Mouse (Mus musculus) adipose tissue, adult 10 weeks (tissue): Measurements from ENCODE around the gene Gdf1. TPM values are rescaled to one million over a fixed set of nuclear protein-coding genes. Genes with fewer than 3 reads are reported as not detected.

Experiments
- polyA plus RNA-seq: library from polyadenylated mRNA; stranded (reverse); fragments of 350-450 nt; fragmentation: Illumina TruSeq; extraction: RNeasy Lipid Tissue Mini Kit (QIAGEN cat#74804); gene quantifications from one replicate; pipeline ENCODE4 v1.2.3, GENCODE M21; 2014; ENCODE audit warnings: low read depth, low replicate concordance

Gdf1 gene
- polyA plus RNA-seq, result 0.31 TPM

GRCm38 (mm10) chr8:70329124-70329834 is at the start of gene Gdf1:
Gene Gdf1, plus strand, starts transcription at chr8:70329817.

GRCm38 (mm10) chr8:70282603-70283135 is 46.9 kb upstream of the Gdf1 start, which contains the start of gene Homer3:
Gene Homer3, plus strand, starts transcription at chr8:70282827.

GRCm38 (mm10) chr8:70302358-70302890 is 27.2 kb upstream of the Gdf1 start, which contains the start of the genes Ddx49 and Cope:
Gene Ddx49, minus strand, starts transcription at chr8:70302489.
Gene Cope, plus strand, starts transcription at chr8:70302518.

GRCm38 (mm10) chr8:70315624-70316510 is 13.8 kb upstream of the Gdf1 start, which contains the start of gene Cers1:
Gene Cers1, plus strand, starts transcription at chr8:70315775.

GRCm38 (mm10) chr8:70353194-70353817 is 23.7 kb downstream of the Gdf1 start, which contains the start of gene Upf1:
Gene Upf1, minus strand, starts transcription at chr8:70353278.

GRCm38 (mm10) chr8:70373397-70374317 is 44.0 kb downstream of the Gdf1 start, which contains the start of gene Comp:
Gene Comp, plus strand, starts transcription at chr8:70373558.

Other genes with a start within 250 kb of the Gdf1 start
- 0.10 TPM for gene Hapln4, start 246.4 kb upstream of the Gdf1 start, polyA plus RNA-seq
- 0.21 TPM for gene Ncan, start 208.9 kb upstream of the Gdf1 start, polyA plus RNA-seq
- gene Nr2c2ap, start 198.5 kb upstream of the Gdf1 start, polyA plus RNA-seq, result 17.3 TPM
- gene Rfxank, start 190.7 kb upstream of the Gdf1 start, polyA plus RNA-seq, result 13.1 TPM
- gene Borcs8, start 190.3 kb upstream of the Gdf1 start, polyA plus RNA-seq, result 57.0 TPM
- gene Mef2b, start 190.1 kb upstream of the Gdf1 start, polyA plus RNA-seq, result 0.40 TPM
- gene Tmem161a, start 157.5 kb upstream of the Gdf1 start, polyA plus RNA-seq, result 44.5 TPM
- 28.3 TPM for gene Slc25a42, start 117.5 kb upstream of the Gdf1 start, polyA plus RNA-seq
- 30.9 TPM for gene Sugp2, start 95.6 kb upstream of the Gdf1 start, polyA plus RNA-seq
- gene Armc6, start 95.4 kb upstream of the Gdf1 start, polyA plus RNA-seq, result 7.3 TPM
- gene Homer3, start 47.0 kb upstream of the Gdf1 start, polyA plus RNA-seq, result 43.4 TPM
- 40.2 TPM for gene Ddx49, start 27.3 kb upstream of the Gdf1 start, polyA plus RNA-seq
- gene Cope, start 27.3 kb upstream of the Gdf1 start, polyA plus RNA-seq, result 186 TPM
- gene Cers1, start 14.0 kb upstream of the Gdf1 start, polyA plus RNA-seq, result 0.63 TPM
- gene Upf1, start 23.5 kb downstream of the Gdf1 start, polyA plus RNA-seq, result 31.4 TPM
- 6.3 TPM for gene Comp, start 43.7 kb downstream of the Gdf1 start, polyA plus RNA-seq
- gene Crtc1, start 109.8 kb downstream of the Gdf1 start, polyA plus RNA-seq, result 15.7 TPM
- gene Klhl26, start 147.2 kb downstream of the Gdf1 start, polyA plus RNA-seq, result 20.7 TPM
- 0.74 TPM for gene Tmem59l, start 157.5 kb downstream of the Gdf1 start, polyA plus RNA-seq
- gene Crlf1, start 163.3 kb downstream of the Gdf1 start, polyA plus RNA-seq, result 2.1 TPM
- gene Rex1bd, start 176.9 kb downstream of the Gdf1 start, polyA plus RNA-seq, result 92.5 TPM
- 1,821 TPM for gene Uba52, start 181.0 kb downstream of the Gdf1 start, polyA plus RNA-seq
- 255 TPM for gene Fkbp8, start 197.9 kb downstream of the Gdf1 start, polyA plus RNA-seq
- gene Kxd1, start 198.1 kb downstream of the Gdf1 start, polyA plus RNA-seq, result 67.9 TPM
- gene Ell, start 209.6 kb downstream of the Gdf1 start, polyA plus RNA-seq, result 20.8 TPM